Mouse (Mus musculus) kidney, embryonic 14.5 days (tissue): ENCODE results near the gene Arid4a. TPM values are rescaled to one million over a fixed set of nuclear protein-coding genes. Genes with fewer than 3 reads are reported as not detected.

Experiments
- ATAC-seq: fragments of 200-750 bp; cut with Nextera tagmentation; 2 replicates; pipeline ENCODE4 v1.8.0; 2017; ENCODE audit warnings: moderate number of reproducible peaks, mild to moderate bottlenecking, moderate TSS enrichment, moderate library complexity; ENCODE audit not compliant: low FRiP score, low TSS enrichment
- H3K27ac ChIP-seq: fragments of 300-500 bp; sonication (generic); 2 replicates; pipeline ENCODE4 v1.5.1; 2014; ENCODE audit warnings: low read depth, mild to moderate bottlenecking, low read length, moderate library complexity, mixed read lengths
- H3K27me3 ChIP-seq: fragments of 300-500 bp; sonication (generic); 2 replicates; pipeline ENCODE4 v1.6.1; 2014; ENCODE audit warnings: mild to moderate bottlenecking, low read length; ENCODE audit not compliant: control insufficient read depth, insufficient read depth
- H3K36me3 ChIP-seq: fragments of 300-500 bp; sonication (generic); 2 replicates; pipeline ENCODE4 v1.6.1; 2014; ENCODE audit warnings: low read length, mixed read lengths; ENCODE audit not compliant: control insufficient read depth, insufficient read depth
- H3K4me1 ChIP-seq: fragments of 300-500 bp; sonication (generic); 2 replicates; pipeline ENCODE4 v1.6.1; 2014; ENCODE audit warnings: low read length, mixed read lengths; ENCODE audit not compliant: control insufficient read depth, insufficient read depth
- H3K4me2 ChIP-seq: fragments of 300-500 bp; sonication (generic); replicated peaks from 2 replicates; pipeline ENCODE4 v1.6.1; 2014; ENCODE audit warnings: low read depth, mild to moderate bottlenecking, low read length
- H3K4me3 ChIP-seq: fragments of 300-500 bp; sonication (generic); 2 replicates; pipeline ENCODE4 v1.5.1; 2014; ENCODE audit warnings: mild to moderate bottlenecking, low read length
- H3K9ac ChIP-seq: fragments of 300-500 bp; sonication (generic); 2 replicates; pipeline ENCODE4 v1.6.1; 2014; ENCODE audit warnings: low read depth, mild to moderate bottlenecking, low read length, moderate library complexity
- H3K9me3 ChIP-seq: fragments of 300-500 bp; sonication (generic); 2 replicates; pipeline ENCODE4 v1.6.1; 2016; ENCODE audit warnings: low read length; ENCODE audit not compliant: control insufficient read depth
- WGBS: fragments of 180-500 bp; shearing (Covaris S2); extraction: QIAGEN DNeasy Blood & Tissue Kit; methylation state at CpG from one replicate; pipeline ENCODE4 v1.1.7; 2014; 5-methylcytosine and 5-hydroxymethylcytosine counted together
- polyA plus RNA-seq: library from polyadenylated mRNA; unstranded; fragments of >200 nt; fragmentation: Nextera tagmentation; extraction: Ambion mirVana; gene quantifications from 2 replicates; pipeline ENCODE4 v1.2.1, GENCODE M21; 2014

The Arid4a gene
- polyA plus RNA-seq, 1 experiment from 2014 or later = 37.7 TPM

DNA sequence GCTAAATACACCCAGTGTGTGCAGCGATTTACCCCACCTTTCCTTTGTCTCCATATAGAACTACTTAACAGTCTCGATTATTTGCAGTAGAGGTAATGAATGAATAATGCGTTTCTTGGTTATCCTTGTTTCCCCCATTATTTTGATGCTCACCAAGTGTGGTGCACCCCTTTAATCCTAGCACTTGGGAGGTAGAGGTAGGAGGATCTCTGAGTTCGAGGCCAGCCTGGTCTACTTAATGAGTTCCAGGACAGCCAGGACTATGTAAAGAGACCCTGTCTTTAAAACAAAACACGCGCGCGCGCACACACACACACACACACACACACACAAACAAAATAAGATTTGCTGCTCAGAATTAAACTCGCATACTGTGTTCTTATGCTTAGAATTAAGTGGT is 40.4 kb upstream of the Arid4a start:
- WGBS = 27% methylated on average over 10 of the region's 10 CpGs
- Histone ChIP-seq H3K36me3 (peaks cover 21% of the 10 kb centered on the region; the same call in 1 of the 2 replicates), H3K4me2 (peak overlapping the region; percentile 60), H3K9me3 (no peaks in the 10 kb centered on the region), H3K9ac (peak overlapping the region; percentile 85), H3K4me1 (0 out of 2 replicates have a peak, but pooled peaks cover 5% of the 10 kb centered on the region), H3K27ac (peak overlapping the region; percentile 93; the same call in 1 of the 2 replicates), H3K27me3 (no peaks in the 10 kb centered on the region), H3K4me3 (peak overlapping the region; percentile 60)
- no peak for ATAC-seq

DNA sequence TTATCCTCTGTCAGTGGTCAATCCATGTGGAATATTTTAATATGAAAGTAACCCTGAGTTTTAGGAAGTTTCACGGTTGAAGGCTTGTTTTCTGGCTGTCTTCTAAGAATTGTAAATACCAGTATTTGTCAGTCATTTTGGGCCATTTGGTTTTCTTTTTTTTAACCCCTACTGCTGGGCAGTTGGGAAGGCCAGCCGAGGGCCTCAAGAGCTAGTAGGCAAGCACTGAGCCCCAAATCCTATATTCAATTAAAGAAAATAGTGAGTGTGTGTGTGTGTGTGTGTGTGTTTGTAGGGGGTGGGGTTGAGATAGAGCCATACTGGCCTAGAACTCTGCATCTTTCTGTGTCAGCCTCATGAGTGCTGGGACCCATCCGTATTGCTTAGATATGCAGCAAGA is 39.9 kb upstream of the Arid4a start:
- 67% methylated on average over 3 of the region's 3 CpGs for WGBS
- H3K36me3 ChIP-seq = peaks cover 25% of the 10 kb centered on the region; the same call in 1 of the 2 replicates
- no peaks in the 10 kb centered on the region for H3K27me3 ChIP-seq
- peak overlapping the region; percentile 60 for H3K4me3 ChIP-seq
- no peak overlapping the region for H3K27ac ChIP-seq
- no peaks in the 10 kb centered on the region for H3K9me3 ChIP-seq
- ATAC-seq = no peak
- H3K9ac ChIP-seq = peak overlapping the region; percentile 85
- peak overlapping the region; percentile 60 for H3K4me2 ChIP-seq
- H3K4me1 ChIP-seq = 0 out of 2 replicates have a peak, but pooled peaks cover 5% of the 10 kb centered on the region

DNA sequence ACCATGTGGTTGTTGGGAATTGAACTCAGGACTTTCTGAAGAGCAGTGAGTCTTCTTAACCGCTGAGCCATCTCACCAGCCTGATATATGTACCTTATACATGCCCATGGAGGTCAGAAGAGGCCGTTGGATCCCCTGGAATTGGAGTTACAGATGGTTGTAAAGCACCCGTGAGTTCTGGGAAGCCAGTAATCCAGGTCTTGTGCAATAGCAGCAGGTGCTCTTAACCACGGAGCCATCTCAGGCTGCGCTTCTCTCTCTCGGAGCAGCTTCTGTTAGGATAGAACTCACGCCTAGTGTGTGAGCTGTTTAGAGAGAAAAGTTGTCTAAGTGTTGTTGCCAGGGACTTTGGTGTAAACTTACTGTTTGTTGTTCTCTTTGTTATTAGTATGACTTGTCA is 37.4 kb upstream of the Arid4a start:
- Histone ChIP-seq H3K4me3 (no peak overlapping the region), H3K4me1 (0 out of 2 replicates have a peak, but pooled peaks cover 5% of the 10 kb centered on the region), H3K9me3 (no peaks in the 10 kb centered on the region), H3K4me2 (no peak overlapping the region), H3K27ac (no peak overlapping the region), H3K9ac (no peak overlapping the region), H3K36me3 (peaks cover 42% of the 10 kb centered on the region), H3K27me3 (no peaks in the 10 kb centered on the region)
- no peak for ATAC-seq
- WGBS = 89% methylated on average over 7 of the region's 7 CpGs

- H3K27ac ChIP-seq = no peak overlapping the region
- H3K9ac ChIP-seq = no peak overlapping the region
- no peaks in the 10 kb centered on the region for H3K27me3 ChIP-seq
- no peak overlapping the region for H3K4me3 ChIP-seq
- no peak for ATAC-seq
- peaks cover 83% of the 10 kb centered on the region for H3K36me3 ChIP-seq
- H3K4me2 ChIP-seq = no peak overlapping the region
- WGBS = 96% methylated on average over 7 of the region's 7 CpGs
- no peaks in the 10 kb centered on the region for H3K4me1 ChIP-seq
- no peaks in the 10 kb centered on the region for H3K9me3 ChIP-seq
These were observed 30.8 kb upstream of the Arid4a start for GRCm38 (mm10) chr12:70984855-70985550.

- no peak overlapping the region for H3K4me3 ChIP-seq
- no peak overlapping the region for H3K27ac ChIP-seq
- H3K36me3 ChIP-seq = peaks cover 60% of the 10 kb centered on the region
- 0 out of 2 replicates have a peak, but pooled peaks cover 4% of the 10 kb centered on the region for H3K4me1 ChIP-seq
- 94% methylated on average over 5 of the region's 5 CpGs for WGBS
- H3K9ac ChIP-seq = no peak overlapping the region
- H3K4me2 ChIP-seq = no peak overlapping the region
- no peaks in the 10 kb centered on the region for H3K9me3 ChIP-seq
- ATAC-seq = no peak
- no peaks in the 10 kb centered on the region for H3K27me3 ChIP-seq
These were observed 18.6 kb upstream of the Arid4a start for GRCm38 (mm10) chr12:70997225-70997624.

GRCm38 (mm10) chr12:70999423-70999903 is 16.3 kb upstream of the Arid4a start:
- H3K4me2 ChIP-seq = no peak overlapping the region; the same call in 1 of the 2 replicates
- no peak overlapping the region for H3K9ac ChIP-seq
- peak overlapping the region; percentile 62; the same call in 1 of the 2 replicates for H3K27ac ChIP-seq
- no peaks in the 10 kb centered on the region for H3K9me3 ChIP-seq
- WGBS = 42% methylated on average over 5 of the region's 5 CpGs
- H3K27me3 ChIP-seq = no peaks in the 10 kb centered on the region
- 0 out of 2 replicates have a peak, but pooled peaks cover 4% of the 10 kb centered on the region for H3K4me1 ChIP-seq
- peaks cover 57% of the 10 kb centered on the region for H3K36me3 ChIP-seq
- no peak overlapping the region for H3K4me3 ChIP-seq
- no peak for ATAC-seq

GRCm38 (mm10) chr12:71000344-71000743 is 15.4 kb upstream of the Arid4a start:
- no peak for ATAC-seq
- WGBS = 95% methylated on average over 1 of the region's 1 CpGs
- Histone ChIP-seq H3K4me2 (no peak overlapping the region), H3K4me1 (0 out of 2 replicates have a peak, but pooled peaks cover 4% of the 10 kb centered on the region), H3K9me3 (no peaks in the 10 kb centered on the region), H3K9ac (no peak overlapping the region), H3K4me3 (no peak overlapping the region), H3K27me3 (no peaks in the 10 kb centered on the region), H3K36me3 (peaks cover 58% of the 10 kb centered on the region), H3K27ac (no peak overlapping the region)

DNA sequence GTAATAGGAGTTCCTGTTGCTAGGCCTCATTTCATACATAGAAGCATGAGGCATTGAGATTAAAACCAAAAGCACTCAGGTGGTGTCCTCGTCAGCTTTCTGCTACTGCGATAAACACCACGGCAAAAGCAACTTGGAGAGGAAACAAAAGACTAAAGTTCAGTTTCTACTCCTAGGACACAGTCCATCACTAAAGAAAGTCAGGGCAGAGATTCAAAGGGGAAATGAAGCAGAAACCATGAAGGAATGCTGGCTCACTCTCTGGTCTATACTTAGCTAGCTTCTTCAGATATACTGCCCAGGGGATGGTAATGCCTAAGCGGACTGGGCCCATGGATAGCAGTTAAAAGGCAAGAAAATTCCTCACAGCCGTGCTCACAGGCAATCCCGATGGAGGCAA is 14.3 kb upstream of the Arid4a start:
- no peak for ATAC-seq

DNA sequence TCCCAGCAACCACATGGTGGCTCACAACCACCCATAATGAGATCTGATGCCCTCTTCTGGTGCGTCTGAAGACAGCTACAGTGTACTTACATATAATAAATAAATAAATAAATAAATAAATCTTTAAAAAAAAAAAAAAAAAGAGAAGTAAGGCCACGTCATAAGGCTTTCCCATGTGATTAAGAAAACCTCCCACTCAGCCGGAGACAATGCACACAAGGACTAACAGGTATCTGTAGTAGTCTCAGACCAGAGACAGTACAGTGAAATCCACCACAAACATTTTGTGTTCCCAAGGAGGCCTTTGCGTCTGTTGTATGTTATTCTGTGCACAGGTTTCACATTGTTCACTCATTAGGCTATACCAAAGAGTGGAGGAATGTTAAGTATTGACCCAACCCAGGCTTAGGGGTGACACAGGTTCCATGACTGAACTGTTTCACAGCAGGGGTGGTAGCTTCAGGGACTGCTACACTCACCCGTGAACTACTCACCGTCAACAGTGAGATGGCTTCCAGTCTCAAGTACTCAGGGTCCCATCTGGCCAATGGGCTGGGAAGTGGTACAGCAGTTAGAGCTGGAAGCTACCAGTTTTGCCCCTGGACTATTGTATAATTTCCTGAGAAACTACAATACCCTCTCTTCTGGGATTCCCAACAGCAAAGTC is 11.9 kb upstream of the Arid4a start:
- Histone ChIP-seq H3K4me1 (0 out of 2 replicates have a peak, but pooled peaks cover 4% of the 10 kb centered on the region), H3K27ac (no peak overlapping the region), H3K27me3 (no peaks in the 10 kb centered on the region), H3K36me3 (peaks cover 67% of the 10 kb centered on the region), H3K4me2 (no peak overlapping the region), H3K9me3 (no peaks in the 10 kb centered on the region), H3K9ac (no peak overlapping the region), H3K4me3 (no peak overlapping the region)
- ATAC-seq = no peak
- 89% methylated on average over 5 of the region's 6 CpGs for WGBS

More for the DNA sequence above, 14.3 kb upstream of the Arid4a start:
- Histone ChIP-seq H3K9me3 (no peaks in the 10 kb centered on the region), H3K9ac (no peak overlapping the region), H3K4me2 (no peak overlapping the region), H3K4me1 (0 out of 2 replicates have a peak, but pooled peaks cover 4% of the 10 kb centered on the region), H3K4me3 (no peak overlapping the region), H3K36me3 (peaks cover 58% of the 10 kb centered on the region), H3K27ac (no peak overlapping the region), H3K27me3 (no peaks in the 10 kb centered on the region)
- 82% methylated on average over 6 of the region's 6 CpGs for WGBS
